Mouse (Mus musculus) left cerebral cortex, postnatal 25 days (tissue): Measurements from ENCODE around the gene Ccl20. TPM values are rescaled to one million over a fixed set of nuclear protein-coding genes. Genes with fewer than 3 reads are reported as not detected.
A peak's percentile ranks its signal among the peaks of the same experiment; 100 is the strongest.

Experiments used
- DNase-seq, 2 experiments: peaks; one replicate each; pipeline ENCODE4 v3.0.0; 2022; ENCODE audit warnings: low spot score in 2 of 2, mixed read lengths in 1 of 2
- intact Hi-C: fragments of 180-260 bp; cut with DNase I; formaldehyde crosslinking; loops from one replicate; pipeline ENCODE4 v1.15.1; 2025
- total RNA-seq, 2 experiments: library from RNA; stranded (reverse); gene quantifications; 2 replicates each; pipeline ENCODE4 v1.2.3; 2021

The Ccl20 gene
- total RNA-seq, 2 experiments from 2014 or later = not detected

- intact Hi-C loops = no loop called here
- DNase-seq = no peak
These were observed 19.3 kb downstream of the Ccl20 start for GRCm38 (mm10) chr1:83135829-83136228.

DNA sequence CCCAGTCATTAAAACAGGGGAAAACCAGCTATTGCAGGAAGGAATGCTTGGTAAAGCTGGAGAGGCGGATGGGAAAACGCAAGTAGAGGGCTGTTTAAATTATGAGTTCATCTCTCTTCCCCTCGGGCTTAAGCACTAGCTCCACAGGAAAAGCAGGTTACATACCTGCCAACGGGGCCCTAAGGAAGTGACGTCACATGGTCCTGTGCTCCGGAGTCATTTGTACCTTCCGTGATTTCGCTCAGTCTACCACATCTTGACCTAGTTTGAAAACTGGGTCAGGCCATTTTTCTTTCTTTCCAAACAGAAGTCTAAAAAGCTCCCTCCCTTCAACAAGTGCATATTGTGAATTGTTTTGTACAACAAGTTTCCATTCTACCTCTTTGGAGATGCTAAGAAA is 21.3 kb downstream of the Ccl20 start:
- intact Hi-C loops = no loop called here
- no peak for DNase-seq

GRCm38 (mm10) chr1:83138721-83139120 is 22.2 kb downstream of the Ccl20 start:
- DNase-seq = no peak
- intact Hi-C loops = no loop called here

DNA sequence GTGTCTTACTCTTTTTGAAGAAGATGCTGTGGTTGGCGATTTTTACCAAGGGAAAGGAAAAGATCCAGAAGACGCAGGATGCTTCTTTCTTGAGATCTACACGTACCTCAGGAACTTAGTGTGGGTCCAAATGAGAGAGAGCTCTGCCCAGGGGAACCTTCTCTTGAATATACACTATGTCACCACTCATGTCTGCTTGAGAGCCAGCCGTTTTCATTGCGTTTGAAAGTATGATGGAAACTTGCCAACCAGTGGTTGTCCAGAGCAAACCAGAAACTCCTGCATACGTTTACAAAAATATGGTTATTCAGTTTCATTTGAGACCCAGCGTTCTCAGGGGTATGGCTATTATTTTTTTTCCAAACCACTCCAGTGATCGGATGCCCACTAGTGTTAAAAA is 24.9 kb downstream of the Ccl20 start:
- DNase-seq = no peak
- intact Hi-C loops = no loop called here

DNA sequence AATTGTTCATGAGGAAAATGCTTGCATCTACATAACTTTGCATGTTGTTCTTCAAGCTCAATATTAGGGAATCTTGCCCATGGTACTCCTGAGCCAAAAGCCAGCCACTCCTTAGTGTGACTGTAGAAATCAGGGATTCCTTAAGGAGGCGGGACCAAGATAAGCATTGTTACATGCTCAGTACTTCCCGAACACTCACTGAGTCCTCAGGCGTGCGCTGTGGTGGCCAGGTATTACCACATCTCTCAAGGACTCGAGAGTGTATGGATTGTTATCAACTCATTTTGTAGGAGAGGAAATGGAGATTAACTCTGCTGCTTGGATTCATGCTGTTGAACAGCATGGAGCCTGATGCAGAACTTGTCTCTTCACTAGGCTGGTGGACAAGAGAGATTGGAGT is 25.5 kb downstream of the Ccl20 start:
- intact Hi-C loops = no loop called here
- DNase-seq = no peak

DNA sequence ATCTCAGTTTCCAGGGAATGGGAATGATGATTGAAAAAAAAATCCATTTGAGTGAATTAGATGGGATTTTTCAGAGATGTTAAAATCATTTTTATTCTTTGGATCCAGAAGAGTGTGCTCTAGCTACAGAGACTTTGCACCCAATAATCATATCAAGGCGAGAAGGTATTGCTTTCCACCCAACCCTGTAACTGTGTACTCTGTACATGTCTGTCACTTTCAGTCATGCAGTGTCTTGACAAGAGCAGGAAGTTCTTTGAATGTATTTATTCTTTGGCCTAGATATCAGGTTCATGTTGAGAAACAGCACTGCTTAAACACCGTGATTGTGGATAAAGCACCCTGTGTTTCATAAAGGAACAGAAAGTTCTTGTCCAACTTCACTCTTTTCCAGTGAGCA is 30.0 kb downstream of the Ccl20 start:
- intact Hi-C loops = no loop called here
- DNase-seq = no peak

DNA sequence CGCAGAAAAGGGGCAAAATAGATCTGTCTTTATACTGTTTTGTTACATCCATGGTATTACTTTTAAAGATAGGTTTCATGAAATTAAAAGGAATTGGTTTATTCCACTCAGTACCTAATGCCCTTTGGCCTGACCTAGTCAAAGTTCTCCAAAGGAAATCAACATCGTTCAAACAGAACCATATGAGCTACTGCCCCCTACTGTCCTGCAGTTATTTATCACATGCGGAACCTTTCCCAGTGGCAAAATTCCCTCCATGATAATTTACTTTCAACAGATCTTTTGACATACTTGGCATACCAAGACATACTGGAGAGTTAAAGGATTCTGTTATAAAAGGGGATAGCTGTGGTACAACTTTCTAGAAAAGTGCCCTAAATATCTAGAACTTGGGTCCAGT is 33.7 kb downstream of the Ccl20 start:
- intact Hi-C loops = no loop called here
- no peak for DNase-seq

GRCm38 (mm10) chr1:83152961-83153360 is 36.4 kb downstream of the Ccl20 start:
- DNase-seq = peak; percentile 36 to 70

DNA sequence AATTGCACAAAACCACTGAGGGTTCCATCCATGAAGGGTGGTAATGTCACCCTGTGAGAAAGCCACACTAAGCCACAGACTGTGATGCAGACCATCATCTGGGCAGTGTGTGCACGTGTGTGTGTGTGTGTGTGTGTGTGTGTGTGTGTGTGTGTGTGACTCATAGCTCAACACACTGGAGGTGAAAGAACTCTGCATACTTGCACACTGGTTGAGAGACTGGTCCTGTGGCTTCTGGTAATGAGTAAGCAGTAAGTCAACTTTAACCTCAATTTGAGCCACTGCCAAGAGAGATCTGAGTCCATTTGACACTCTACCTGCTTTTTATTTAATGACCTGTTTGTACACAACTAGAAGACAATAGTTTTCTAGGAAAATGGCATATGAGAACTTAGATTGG is 40.3 kb downstream of the Ccl20 start:
- no peak for DNase-seq
- intact Hi-C loops = no loop called here

More at GRCm38 (mm10) chr1:83152961-83153360, 36.4 kb downstream of the Ccl20 start:
- intact Hi-C loops = no loop called here

DNA sequence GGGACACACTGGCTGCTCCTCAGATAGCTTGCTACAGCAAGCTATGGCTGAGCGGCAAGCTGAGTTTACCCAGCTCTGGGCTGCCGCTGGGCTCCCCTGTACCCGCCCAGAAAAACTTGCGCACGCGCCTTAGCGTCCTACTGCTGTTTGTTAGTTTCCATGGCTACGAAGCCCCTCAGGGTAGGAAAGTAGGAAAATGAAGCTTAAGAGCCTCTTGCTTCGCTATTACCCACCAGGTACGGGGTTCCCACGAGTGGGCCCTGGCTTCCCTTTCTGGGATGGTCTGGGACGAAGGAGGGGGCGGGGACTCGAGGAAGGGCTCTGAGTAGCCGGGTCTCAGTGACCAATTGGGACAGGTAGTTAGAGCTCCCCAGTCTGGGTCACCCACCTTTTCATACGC is 43.0 kb downstream of the Ccl20 start, which contains the start of gene Daw1:
Daw1 (plus strand) TSS at position 150 of the 400 bp plus-strand sequence.
- DNase-seq = peak; percentile 60 to 65
- intact Hi-C loops = no loop called here

GRCm38 (mm10) chr1:83161658-83162057 is 45.1 kb downstream of the Ccl20 start:
- intact Hi-C loops = no loop called here
- DNase-seq = no peak

GRCm38 (mm10) chr1:83164027-83164426 is 47.5 kb downstream of the Ccl20 start:
- no peak for DNase-seq
- intact Hi-C loops = no loop called here

Other genes with a start within 250 kb of the Ccl20 start
- gene A030005L19Rik, start 203.4 kb upstream of the Ccl20 start, total RNA-seq = 1 to 10 TPM in 1 of 2 experiments, under 1 TPM in 1; 0.87 to 1.2 TPM
- not detected for gene A030014E15Rik, start 191.8 kb upstream of the Ccl20 start, total RNA-seq
- not detected for gene Gm6217, start 185.4 kb upstream of the Ccl20 start, total RNA-seq
- not detected for gene A030003K21Rik, start 173.4 kb upstream of the Ccl20 start, total RNA-seq
- gene Gm7544, start 160.8 kb upstream of the Ccl20 start, total RNA-seq = not detected
- gene Gm47955, start 156.5 kb upstream of the Ccl20 start, total RNA-seq = not detected
- gene Gm47959, start 116.2 kb upstream of the Ccl20 start, total RNA-seq = not detected
- 1 to 10 TPM; 2.8 to 2.9 TPM for gene Slc19a3, start 78.3 kb upstream of the Ccl20 start, total RNA-seq
- not detected for gene Krtap28-10, start 74.3 kb upstream of the Ccl20 start, total RNA-seq
- gene Gm47969, start 71.8 kb upstream of the Ccl20 start, total RNA-seq = not detected
- not detected for gene A030005K14Rik, start 57.4 kb upstream of the Ccl20 start, total RNA-seq
- not detected for gene Krtap28-13, start 55.8 kb upstream of the Ccl20 start, total RNA-seq
- gene Daw1, start 43.0 kb downstream of the Ccl20 start, total RNA-seq = under 1 TPM; 0.32 to 0.39 TPM